Mouse (Mus musculus): ENCODE measurements around the gene Skor1.

DNA sequence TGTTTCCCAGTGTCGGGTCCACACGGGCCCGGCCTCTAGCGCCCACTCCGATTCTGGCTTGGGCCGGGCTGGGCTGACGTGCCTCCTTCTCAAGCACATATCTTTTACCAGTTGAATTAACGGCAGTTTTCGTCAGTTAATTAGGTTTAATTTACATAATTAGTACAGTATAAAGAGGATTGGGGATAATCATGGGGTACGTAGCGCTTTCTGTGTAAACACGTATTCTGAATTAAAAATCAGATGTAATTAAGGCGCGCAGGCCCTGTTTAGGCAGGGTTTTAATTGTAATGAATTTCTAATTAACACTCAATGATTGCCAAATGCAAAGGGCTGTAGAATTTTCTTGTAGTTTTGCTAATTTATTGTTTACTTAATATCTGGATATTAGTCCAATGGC, 3.2 kb upstream of the Skor1 start:
- TF ChIP-seq ZNF384 (IDR thresholded peaks at IDR 0.05; ENCODE audit: low read depth, low read length) (no peak), CHD2 (IDR thresholded peaks at IDR 0.05; ENCODE audit: low read depth, low read length) (no peak)
